Mouse (Mus musculus) macrophage (primary cell): ENCODE results near the gene Dixdc1. TPM values are rescaled to one million over a fixed set of nuclear protein-coding genes. Genes with fewer than 3 reads are reported as not detected.
A peak's percentile ranks its signal among the peaks of the same experiment; 100 is the strongest.

ENCODE experiments used
- H3K27ac ChIP-seq: fragments of 350-480 bp; formaldehyde crosslinking; 2 replicates; pipeline ENCODE4 v1.9.0; 2021
- H3K36me3 ChIP-seq: fragments of 350-480 bp; formaldehyde crosslinking; 2 replicates; pipeline ENCODE4 v1.9.0; 2021; ENCODE audit errors: inconsistent target
- H3K4me3 ChIP-seq: fragments of 350-480 bp; formaldehyde crosslinking; 2 replicates; pipeline ENCODE4 v1.9.0; 2021; ENCODE audit errors: inconsistent target
- H3K79me2 ChIP-seq: fragments of 350-480 bp; formaldehyde crosslinking; 2 replicates; pipeline ENCODE4 v1.9.0; 2021; ENCODE audit errors: inconsistent target
- WGBS: methylation state at CpG from one replicate; pipeline ENCODE4 v1.1.7; 2026; ENCODE audit warnings: inconsistent platforms; ENCODE audit not compliant: missing documents; 5-methylcytosine and 5-hydroxymethylcytosine counted together
- polyA plus RNA-seq: library from polyadenylated mRNA; stranded (reverse); fragments of 250-400 nt; gene quantifications from 3 replicates; pipeline ENCODE4 v1.2.4, GENCODE M21; 2018; ENCODE audit warnings: inconsistent platforms

Gene Dixdc1
- polyA plus RNA-seq, 1 experiment from 2014 or later = 0.03 TPM

DNA sequence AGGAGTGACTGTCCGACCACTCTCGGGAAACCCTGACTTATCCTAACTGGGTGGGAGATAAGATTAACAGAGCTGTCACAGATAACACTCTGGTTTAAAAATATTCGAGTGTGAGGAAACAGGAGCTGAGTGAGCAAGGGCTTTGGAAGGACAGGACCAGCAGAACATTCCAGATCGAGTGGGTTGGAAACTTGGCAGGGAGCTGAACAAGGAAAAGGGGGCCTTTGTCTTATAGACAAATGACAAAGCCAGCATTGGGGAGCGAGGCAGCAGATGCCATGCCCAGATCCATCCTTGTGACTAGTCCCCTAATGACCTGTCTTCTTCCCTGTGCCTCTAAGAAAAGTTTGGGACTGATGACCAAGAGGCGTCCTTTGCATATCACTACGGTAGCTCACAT is 14.6 kb upstream of the Dixdc1 start:
- 73% methylated on average over 7 of the region's 7 CpGs for WGBS
- Histone ChIP-seq H3K36me3 (no peaks in the 10 kb centered on the region), H3K27ac (no peak overlapping the region), H3K4me3 (no peak overlapping the region), H3K79me2 (no peaks in the 10 kb centered on the region)

DNA sequence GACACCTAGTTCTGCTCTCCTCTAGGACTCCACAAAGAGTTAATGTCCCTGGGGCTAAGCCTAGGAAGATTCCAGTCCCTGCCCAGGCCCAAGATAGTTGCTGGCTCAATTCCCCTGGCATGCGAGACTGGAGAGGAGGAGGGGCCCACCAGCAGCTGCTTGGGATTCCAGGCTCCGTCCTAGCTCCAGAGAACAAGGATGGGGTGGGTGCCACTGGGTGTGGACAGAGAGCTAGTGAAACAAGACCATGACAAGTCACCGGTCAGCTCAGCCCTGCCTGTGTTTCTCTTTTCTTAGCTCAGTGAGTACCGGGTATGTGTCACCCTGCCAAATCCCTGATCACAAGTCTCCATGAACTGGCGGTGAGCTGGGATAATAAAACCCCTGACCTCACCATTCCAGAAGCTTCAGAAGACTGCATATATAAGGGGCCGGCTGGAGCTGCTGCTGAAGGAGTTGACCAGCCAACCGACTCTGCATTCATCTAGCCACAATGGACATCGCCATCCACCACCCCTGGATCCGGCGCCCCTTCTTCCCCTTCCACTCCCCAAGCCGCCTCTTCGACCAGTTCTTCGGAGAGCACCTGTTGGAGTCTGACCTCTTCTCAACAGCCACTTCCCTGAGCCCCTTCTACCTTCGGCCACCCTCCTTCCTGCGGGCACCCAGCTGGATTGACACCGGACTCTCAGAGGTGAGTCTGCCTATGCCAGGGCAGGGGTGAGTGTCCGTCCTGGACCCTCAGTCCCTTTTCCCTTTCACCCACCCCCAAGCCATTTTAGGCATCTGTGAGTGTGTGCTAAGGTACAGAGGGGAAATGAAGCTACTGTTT is 13.7 kb upstream of the Dixdc1 start:
- H3K4me3 ChIP-seq = no peak overlapping the region
- WGBS = 91% methylated on average over 17 of the region's 17 CpGs
- no peaks in the 10 kb centered on the region for H3K79me2 ChIP-seq

DNA sequence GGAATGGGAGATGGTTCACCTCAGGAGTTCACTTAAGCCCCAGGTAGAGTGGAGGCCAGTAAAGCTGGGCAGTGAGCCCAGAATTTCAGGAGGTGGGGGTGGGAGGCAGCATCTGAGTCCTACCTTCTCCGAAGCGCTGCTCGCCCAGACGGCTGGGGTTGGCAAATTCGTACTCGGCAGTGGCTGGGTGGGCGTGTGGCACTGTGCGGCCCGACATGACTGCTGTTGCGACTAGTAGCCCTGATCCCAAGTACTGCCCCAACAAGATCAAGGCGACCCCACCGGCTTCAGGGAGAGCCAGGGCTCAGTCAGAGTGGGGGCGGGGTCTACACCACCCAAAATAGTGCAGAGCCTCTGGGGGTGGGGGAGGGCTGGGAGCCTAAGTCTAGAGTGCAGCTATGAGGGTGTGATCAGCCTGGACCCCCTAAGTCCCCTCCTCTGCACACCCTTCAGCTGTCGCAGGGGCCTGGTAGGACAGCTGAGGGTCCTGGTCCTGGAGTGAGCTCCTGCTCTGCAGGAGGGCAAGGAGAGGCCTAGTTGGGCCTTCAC is 12.8 kb upstream of the Dixdc1 start, which contains the start of gene Hspb2:
Gene Hspb2, minus strand, starts transcription at position 301 of the 549 bp plus-strand sequence.
- no peak within 1 kb of the TSS for H3K4me3 ChIP-seq
- WGBS = 91% methylated on average over 14 of the region's 14 CpGs
- no peaks in the 10 kb centered on the region for H3K36me3 ChIP-seq
- no peak within 1 kb of the TSS for H3K27ac ChIP-seq
- H3K79me2 ChIP-seq = no peaks in the 10 kb centered on the region

More for the DNA sequence above, 13.7 kb upstream of the Dixdc1 start:
- no peaks in the 10 kb centered on the region for H3K36me3 ChIP-seq
- H3K27ac ChIP-seq = no peak overlapping the region

DNA sequence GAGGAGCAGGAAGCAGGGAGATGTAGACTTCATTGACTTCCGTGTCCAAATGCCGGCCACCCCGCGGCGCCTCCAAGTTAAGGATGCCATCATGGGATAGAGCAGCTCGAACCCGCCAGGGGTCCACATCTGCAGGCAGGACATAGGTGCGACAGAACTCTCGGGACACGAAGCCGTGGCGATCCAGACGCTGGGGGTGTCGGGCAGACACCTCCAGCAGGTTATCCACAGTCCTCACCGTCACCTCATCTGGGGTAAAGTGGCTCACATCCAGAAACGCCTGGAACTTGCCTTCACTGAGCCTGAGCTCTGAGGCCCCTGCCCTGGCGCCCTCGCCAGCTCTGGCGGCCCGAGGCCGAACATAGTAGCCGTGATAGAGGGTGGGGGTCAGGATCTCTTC is 12.0 kb upstream of the Dixdc1 start, which contains the start of gene Cryab:
Gene Cryab, plus strand, starts transcription at position 3 of the 400 bp plus-strand sequence.
- Histone ChIP-seq H3K4me3 (no peak within 1 kb of the TSS), H3K79me2 (no peaks in the 10 kb centered on the region), H3K36me3 (no peaks in the 10 kb centered on the region), H3K27ac (no peak within 1 kb of the TSS)
- 76% methylated on average over 19 of the region's 22 CpGs for WGBS

- Histone ChIP-seq H3K79me2 (no peaks in the 10 kb centered on the region), H3K27ac (no peak overlapping the region), H3K36me3 (no peaks in the 10 kb centered on the region), H3K4me3 (no peak overlapping the region)
- WGBS = 95% methylated on average over 6 of the region's 6 CpGs
These were observed 11.4 kb upstream of the Dixdc1 start for GRCm38 (mm10) chr9:50750706-50751105.

- 18% methylated on average over 19 of the region's 19 CpGs for WGBS
- H3K4me3 ChIP-seq = no peak within 1 kb of the TSS
- no peaks in the 10 kb centered on the region for H3K79me2 ChIP-seq
- no peak within 1 kb of the TSS for H3K27ac ChIP-seq
- no peaks in the 10 kb centered on the region for H3K36me3 ChIP-seq
These were observed 6.9 kb upstream of the Dixdc1 start, which contains the start of gene 2310030G06Rik for GRCm38 (mm10) chr9:50746214-50746677. 2310030G06Rik (minus strand) TSS chr9:50746536.

GRCm38 (mm10) chr9:50745806-50746205 is 6.5 kb upstream of the Dixdc1 start:
- Histone ChIP-seq H3K27ac (no peak overlapping the region), H3K79me2 (no peaks in the 10 kb centered on the region), H3K36me3 (no peaks in the 10 kb centered on the region), H3K4me3 (no peak overlapping the region)
- WGBS = 60% methylated on average over 7 of the region's 7 CpGs

DNA sequence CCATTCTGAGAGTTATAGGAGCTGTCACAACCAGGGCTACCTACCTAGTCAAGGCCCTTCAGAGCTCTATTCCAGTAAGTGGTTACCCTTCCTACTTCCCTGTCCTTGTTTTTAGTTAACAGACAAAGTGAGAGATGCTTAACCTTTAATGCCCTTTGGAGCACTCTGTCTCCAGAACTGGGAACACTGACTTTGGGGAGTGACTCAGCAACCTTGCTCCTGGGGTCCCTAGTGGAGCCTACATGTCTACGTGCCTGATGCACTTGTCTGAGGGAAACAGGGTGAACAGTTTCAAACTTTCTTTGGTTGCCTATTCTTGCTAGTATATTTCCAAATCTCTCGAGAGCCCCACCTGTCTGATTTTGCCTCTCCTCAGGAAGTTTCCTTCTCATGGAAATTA is 3.4 kb upstream of the Dixdc1 start:
- Histone ChIP-seq H3K79me2 (no peaks in the 10 kb centered on the region), H3K27ac (no peak overlapping the region), H3K4me3 (no peak overlapping the region), H3K36me3 (no peaks in the 10 kb centered on the region)
- 52% methylated on average over 2 of the region's 2 CpGs for WGBS

- Histone ChIP-seq H3K79me2 (no peaks in the 10 kb centered on the region), H3K27ac (no peak overlapping the region), H3K4me3 (no peak overlapping the region), H3K36me3 (no peaks in the 10 kb centered on the region)
- 95% methylated on average over 3 of the region's 3 CpGs for WGBS
These were observed 2.9 kb upstream of the Dixdc1 start for GRCm38 (mm10) chr9:50742261-50742660.

DNA sequence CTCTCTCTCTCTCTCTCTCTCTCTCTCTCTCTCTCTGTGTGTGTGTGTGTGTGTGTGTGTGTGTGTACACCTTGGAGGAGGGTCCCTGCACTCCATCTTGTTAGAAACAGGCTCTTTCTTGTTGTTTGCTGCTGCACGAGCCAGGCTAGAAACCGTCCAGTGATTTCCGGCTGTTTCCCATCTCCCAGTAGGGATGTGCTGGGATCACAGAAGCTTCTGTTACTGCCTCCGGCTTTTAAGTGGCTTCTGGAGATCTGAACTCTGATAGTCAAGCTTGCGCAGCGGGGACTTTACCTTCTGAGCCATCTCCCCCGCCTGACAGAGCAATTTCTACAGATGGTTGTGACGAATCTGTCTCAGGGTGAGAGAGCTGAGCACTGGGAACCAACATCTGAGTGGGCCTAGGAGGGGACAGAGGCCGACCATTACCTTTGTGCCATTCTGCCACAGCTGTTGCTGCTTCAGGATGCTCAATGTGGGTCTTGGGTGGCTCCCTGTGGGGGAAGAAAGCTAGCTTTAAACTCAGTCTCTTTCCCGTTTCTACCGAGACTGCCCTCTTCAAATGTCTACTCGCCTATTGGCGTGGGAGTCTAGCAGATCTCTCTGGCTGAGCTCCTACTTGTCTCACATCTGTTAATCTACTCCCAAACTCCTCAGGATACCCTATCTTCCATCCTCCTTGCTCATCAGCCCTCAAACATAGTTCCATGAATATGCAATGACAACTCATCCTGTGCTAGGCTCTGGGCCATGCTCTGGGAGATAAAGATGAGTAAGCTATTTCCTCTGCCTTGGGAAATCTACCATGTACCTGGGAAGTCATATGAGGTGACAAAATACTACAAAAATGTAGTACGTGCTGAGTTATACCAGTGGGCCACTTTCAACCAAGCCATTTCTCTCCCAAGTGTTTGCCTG is 1.8 kb upstream of the Dixdc1 start:
- no peak overlapping the region for H3K4me3 ChIP-seq
- no peaks in the 10 kb centered on the region for H3K79me2 ChIP-seq
- no peaks in the 10 kb centered on the region for H3K36me3 ChIP-seq
- 95% methylated on average over 14 of the region's 14 CpGs for WGBS
- H3K27ac ChIP-seq = no peak overlapping the region

DNA sequence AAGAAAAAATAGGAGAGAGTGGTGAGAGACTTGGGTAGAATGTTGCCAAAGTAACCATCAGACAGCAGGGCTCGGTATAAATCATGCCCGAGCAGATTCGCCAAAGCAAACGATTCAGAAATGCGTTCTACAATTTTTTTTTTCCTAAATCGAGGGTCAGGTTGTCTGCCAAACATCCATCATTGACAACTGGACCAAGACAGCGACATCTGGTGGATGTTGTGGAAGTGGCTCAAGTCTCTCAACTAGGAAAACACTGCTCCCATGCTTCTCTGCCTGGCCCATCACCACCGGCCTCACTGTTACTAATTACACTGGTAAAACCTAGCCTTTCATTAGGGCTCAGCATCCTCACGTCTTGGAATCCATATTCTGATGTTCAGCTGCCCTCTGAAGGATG is 4.3 kb downstream of the Dixdc1 start:
- Histone ChIP-seq H3K27ac (no peak overlapping the region), H3K4me3 (no peak overlapping the region), H3K36me3 (no peaks in the 10 kb centered on the region), H3K79me2 (no peaks in the 10 kb centered on the region)
- WGBS = 8% methylated on average over 9 of the region's 9 CpGs

GRCm38 (mm10) chr9:50732560-50732959 is 6.8 kb downstream of the Dixdc1 start:
- H3K36me3 ChIP-seq = no peaks in the 10 kb centered on the region
- no peaks in the 10 kb centered on the region for H3K79me2 ChIP-seq
- 81% methylated on average over 4 of the region's 4 CpGs for WGBS
- no peak overlapping the region for H3K4me3 ChIP-seq
- no peak overlapping the region for H3K27ac ChIP-seq

GRCm38 (mm10) chr9:50729600-50729999 is 9.7 kb downstream of the Dixdc1 start:
- H3K4me3 ChIP-seq = no peak overlapping the region
- H3K27ac ChIP-seq = no peak overlapping the region
- H3K79me2 ChIP-seq = no peaks in the 10 kb centered on the region
- no peaks in the 10 kb centered on the region for H3K36me3 ChIP-seq
- WGBS = 12% methylated on average over 4 of the region's 4 CpGs

- WGBS = under 1% methylated on average over 42 of the region's 45 CpGs
- peak overlapping the region; percentile 10; the same call in 1 of the 2 replicates for H3K4me3 ChIP-seq
- no peaks in the 10 kb centered on the region for H3K79me2 ChIP-seq
- no peak overlapping the region for H3K27ac ChIP-seq
- no peaks in the 10 kb centered on the region for H3K36me3 ChIP-seq
These were observed 11.2 kb downstream of the Dixdc1 start for GRCm38 (mm10) chr9:50727925-50728651.
